Mouse (Mus musculus): ENCODE measurements around the gene Arel1. TPM values are rescaled to one million over a fixed set of nuclear protein-coding genes. Genes with fewer than 3 reads are reported as not detected.

Gene Arel1
- 5.2 and 6.0 TPM in 2 replicates for polyA plus RNA-seq (2015; fragmentation: Nextera tagmentation; extraction: Ambion mirVana)

DNA sequence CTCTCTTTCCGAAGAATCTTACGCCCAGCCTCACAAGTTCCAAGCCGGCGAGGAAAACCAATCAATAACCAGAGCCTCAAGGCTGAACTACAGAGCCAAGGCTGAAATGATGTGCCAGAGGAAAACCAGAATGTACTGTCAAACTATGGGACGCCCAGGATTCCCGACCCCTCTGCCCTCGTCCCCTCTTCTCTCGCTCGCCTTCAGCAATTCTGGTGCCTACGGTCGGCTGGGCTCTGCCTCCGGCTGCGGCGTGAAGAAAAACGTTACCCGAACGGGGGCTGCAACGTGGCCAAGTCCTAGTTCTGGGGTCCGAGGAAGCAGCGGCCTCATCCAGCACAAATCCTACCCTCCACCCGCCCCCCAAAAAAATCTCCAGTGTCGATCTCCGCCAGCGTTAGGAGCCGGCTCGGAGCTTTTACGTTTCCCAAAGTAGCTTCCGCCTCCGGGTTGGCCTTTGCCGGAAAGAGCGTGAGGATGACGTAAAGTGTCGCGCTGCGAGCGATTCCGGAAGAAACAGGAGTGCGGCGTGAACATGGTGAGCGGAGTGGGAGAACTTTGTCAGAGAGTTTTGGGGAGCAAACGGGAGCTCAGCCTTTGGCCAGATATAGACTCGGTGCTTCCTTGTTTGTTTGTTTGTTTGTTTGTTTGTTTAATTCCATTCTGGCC lies at the start of gene Arel1, which contains the start of gene Fcf1:
Gene Arel1 (minus strand): TSS at position 473 of the 669 bp plus-strand sequence.
Gene Fcf1 (plus strand): TSS at position 470 of the 669 bp plus-strand sequence.

DNA sequence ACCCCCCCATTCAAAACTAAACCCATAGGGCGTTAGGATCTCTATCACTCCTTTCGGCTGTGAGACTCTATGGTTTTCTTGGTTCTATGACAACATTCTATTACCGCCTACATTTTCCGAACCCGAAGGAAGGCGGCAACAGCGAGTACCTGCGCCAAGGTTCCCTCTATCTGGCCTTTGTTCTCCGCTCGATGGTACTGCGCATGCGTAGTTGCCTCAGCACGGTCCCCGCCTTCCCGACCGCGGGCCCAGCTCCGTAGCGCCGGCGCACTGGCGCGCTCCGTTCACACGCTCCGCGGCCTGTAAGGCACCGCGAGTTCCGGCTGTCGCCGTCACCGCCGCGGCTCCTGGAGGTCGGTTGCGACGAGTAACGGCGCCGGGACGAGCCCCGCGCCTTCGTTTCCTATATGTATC lies 25.4 kb upstream of the Arel1 start, which contains the start of gene Ylpm1:
Gene Ylpm1 (plus strand): TSS at position 239 of the 414 bp plus-strand sequence.

DNA sequence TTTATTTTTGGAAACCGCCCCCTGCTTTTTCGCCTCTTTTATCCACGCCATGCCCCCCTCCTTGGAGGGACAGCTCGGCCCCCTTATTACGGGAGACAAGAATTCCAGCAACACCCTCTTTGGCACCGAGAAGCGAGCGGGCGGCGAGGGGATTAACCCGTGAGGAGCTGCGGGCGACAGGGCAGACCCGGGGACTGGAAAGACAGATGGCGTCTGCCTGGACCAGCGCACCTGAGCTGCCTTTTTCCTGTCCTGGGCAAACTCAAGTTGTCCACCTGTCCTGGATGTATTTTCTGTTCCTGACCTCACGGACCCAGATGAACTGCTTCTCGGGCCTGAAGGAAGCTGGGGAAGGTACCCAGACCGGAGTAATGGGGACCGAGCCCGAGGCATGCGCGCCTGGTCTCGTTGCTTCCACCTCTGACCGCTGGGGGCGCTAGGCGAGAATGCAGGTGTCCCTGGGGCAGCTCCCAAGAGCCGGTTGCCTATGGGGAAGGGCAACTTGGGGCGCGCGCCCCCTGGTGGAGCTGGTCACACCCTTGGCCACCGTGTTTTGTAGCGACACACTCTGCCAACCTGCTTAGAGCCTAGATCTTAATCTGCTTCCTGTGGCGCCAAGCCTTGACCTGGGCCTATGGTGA lies 94.1 kb downstream of the Arel1 start, which contains the start of gene Ltbp2:
Gene Ltbp2 (minus strand): TSS at position 52 of the 641 bp plus-strand sequence.

Other genes starting within 250 kb of the Arel1 start
- gene Npc2, start 197.7 kb downstream of the Arel1 start, polyA plus RNA-seq (2015; fragmentation: Nextera tagmentation; extraction: Ambion mirVana) = 53.4 and 53.5 TPM in 2 replicates
- gene Isca2, start 197.6 kb downstream of the Arel1 start, polyA plus RNA-seq (2015; fragmentation: Nextera tagmentation; extraction: Ambion mirVana) = 115 TPM in 2 replicates
- 2.0 and 2.3 TPM in 2 replicates for gene Ltbp2, start 94.4 kb downstream of the Arel1 start, polyA plus RNA-seq (2015; fragmentation: Nextera tagmentation; extraction: Ambion mirVana)
- gene Fcf1, start within 50 bp of the Arel1 start, polyA plus RNA-seq (2015; fragmentation: Nextera tagmentation; extraction: Ambion mirVana) = 82.8 and 84.3 TPM in 2 replicates
- 10.1 and 13.2 TPM in 2 replicates for gene Ylpm1, start 25.4 kb upstream of the Arel1 start, polyA plus RNA-seq (2015; fragmentation: Nextera tagmentation; extraction: Ambion mirVana)
- gene Prox2, start 139.9 kb upstream of the Arel1 start, polyA plus RNA-seq (2015; fragmentation: Nextera tagmentation; extraction: Ambion mirVana) = 2.4 and 3.4 TPM in 2 replicates
- 92.6 and 93.3 TPM in 2 replicates for gene Dlst, start 139.9 kb upstream of the Arel1 start, polyA plus RNA-seq (2015; fragmentation: Nextera tagmentation; extraction: Ambion mirVana)
- gene Rps6kl1, start 180.4 kb upstream of the Arel1 start, polyA plus RNA-seq (2015; fragmentation: Nextera tagmentation; extraction: Ambion mirVana) = 0.31 and 0.35 TPM in 2 replicates
- 6.5 and 6.8 TPM in 2 replicates for gene Pgf, start 206.9 kb upstream of the Arel1 start, polyA plus RNA-seq (2015; fragmentation: Nextera tagmentation; extraction: Ambion mirVana)
- 48.3 and 54.9 TPM in 2 replicates for gene Eif2b2, start 248.6 kb upstream of the Arel1 start, polyA plus RNA-seq (2015; fragmentation: Nextera tagmentation; extraction: Ambion mirVana)

All from urinary bladder, postnatal 0 days (tissue).